ENCODE assay signal across 8 mouse cellular contexts in the genomic region with DNA sequence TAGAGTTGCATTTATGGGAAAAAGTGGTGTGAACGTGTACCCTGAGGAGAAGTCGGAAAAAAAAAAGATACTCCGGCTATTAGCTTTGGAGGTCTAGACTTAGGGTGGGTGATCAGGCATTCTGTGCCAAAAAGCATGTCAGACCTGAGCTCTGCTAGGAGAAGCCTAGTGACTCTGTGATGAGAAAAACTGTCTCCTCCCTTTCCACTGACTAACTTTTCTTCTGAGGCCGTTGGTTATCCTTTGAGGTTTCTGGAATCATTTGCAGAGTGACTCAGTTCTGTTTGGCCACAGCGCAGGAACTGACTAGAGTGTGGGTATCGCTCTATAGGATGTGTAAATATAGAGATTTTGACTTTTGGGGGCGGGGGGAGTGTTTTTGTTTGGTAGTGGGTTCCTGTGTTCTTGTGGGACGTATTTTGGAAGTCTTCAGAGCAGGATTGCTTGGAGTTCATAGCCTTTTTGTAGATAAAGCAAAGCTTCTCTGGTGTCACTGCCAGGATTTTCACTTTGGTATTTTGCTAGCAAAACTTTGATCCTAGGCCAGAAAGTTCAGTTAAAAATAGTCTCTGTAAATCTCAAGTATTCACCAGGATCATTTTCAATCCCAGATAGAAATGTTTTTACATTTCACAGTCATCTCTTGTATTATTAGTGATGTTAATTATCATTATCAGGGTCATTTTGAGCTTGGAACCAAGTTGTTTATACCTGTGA. TPM values are rescaled to one million over a fixed set of nuclear protein-coding genes. Genes with fewer than 3 reads are reported as not detected.
DNase-seq lines count a peak whose midpoint lies in the region; ATAC-seq and TF ChIP-seq lines count a peak whose summit lies in the region.

No protein-coding gene starts in this region.

- DNase-seq in gastrocnemius, adult 18-20 months (ENCODE audit: low spot score) = peak; percentile 54
- DNase-seq in gastrocnemius, postnatal 4 days (ENCODE audit: low spot score in 2 of 2) = no peak
- no peak for DNase-seq in G1E (ENCODE audit: low spot score)
- no peak for DNase-seq in forebrain, embryonic 10.5 days (ENCODE audit: extremely low spot score, low spot score)
- DNase-seq in intestine, embryonic 14.5 days (ENCODE audit: low spot score) = no peak
- DNase-seq in left cerebral cortex, adult 8-10 months (ENCODE audit: low spot score in 2 of 2) = no peak
- no peak for DNase-seq in layer of hippocampus, adult 11-12 months (ENCODE audit: low spot score)

- no peaks in the 10 kb centered on the region for H3K36me3 ChIP-seq in G1E (replicated peaks)
- H3K36me3 ChIP-seq in forebrain, embryonic 10.5 days (replicated peaks) = no peaks in the 10 kb centered on the region
- no peaks in the 10 kb centered on the region for H3K36me3 ChIP-seq in intestine, embryonic 14.5 days (ENCODE audit: control insufficient read depth, insufficient read depth, low read length)
- no peaks in the 10 kb centered on the region for H3K36me3 ChIP-seq in myocyte (ENCODE audit: control insufficient read depth, insufficient read depth)

- no peaks in the 10 kb centered on the region for H3K27me3 ChIP-seq in G1E (ENCODE audit: insufficient read depth, low read length)
- no peaks in the 10 kb centered on the region for H3K27me3 ChIP-seq in forebrain, embryonic 10.5 days (ENCODE audit: poor library complexity, severe bottlenecking)
- no peaks in the 10 kb centered on the region for H3K27me3 ChIP-seq in intestine, embryonic 14.5 days (replicated peaks; ENCODE audit: control insufficient read depth, insufficient read depth, low read length)
- H3K27me3 ChIP-seq in myocyte (ENCODE audit: control insufficient read depth, insufficient read depth, insufficient read length) = no peaks in the 10 kb centered on the region

- H3K4me2 ChIP-seq in intestine, embryonic 14.5 days (ENCODE audit: low read length) = peak overlapping the region; percentile 91
- peak overlapping the region; percentile 90 for H3K4me2 ChIP-seq in myocyte (ENCODE audit: low read depth)

- peaks cover 54% of the 10 kb centered on the region for H3K4me1 ChIP-seq in G1E (ENCODE audit: insufficient read depth, low read depth, low read length)
- H3K4me1 ChIP-seq in forebrain, embryonic 10.5 days = peaks cover 46% of the 10 kb centered on the region
- H3K4me1 ChIP-seq in intestine, embryonic 14.5 days (replicated peaks; ENCODE audit: control insufficient read depth, insufficient read depth, low read length) = peaks cover 35% of the 10 kb centered on the region

- ATAC-seq in G1E (ENCODE audit: extremely low read depth, insufficient number of reproducible peaks, low FRiP score, poor library complexity, severe bottlenecking) = no peak
- ATAC-seq in intestine, embryonic 14.5 days (replicated peaks; ENCODE audit: low FRiP score, low TSS enrichment, low read depth) = no peak

- H3K9ac ChIP-seq in intestine, embryonic 14.5 days (ENCODE audit: low read length) = peak overlapping the region; percentile 90

- peaks cover 62% of the 10 kb centered on the region for H3K79me2 ChIP-seq in myocyte (ENCODE audit: control insufficient read depth, insufficient read depth)

- H3ac ChIP-seq in myocyte (ENCODE audit: control insufficient read depth, insufficient read length) = peak overlapping the region; percentile 91

- H3K4me3 ChIP-seq in G1E (ENCODE audit: low read depth, low read length) (peak overlapping the region; percentile 85), myocyte (peak overlapping the region; percentile 84)
- peak overlapping the region; percentile 81 for H3K4me3 ChIP-seq in forebrain, embryonic 10.5 days
- peak overlapping the region; percentile 89 for H3K4me3 ChIP-seq in intestine, embryonic 14.5 days (ENCODE audit: low read depth, low read length)

- peak overlapping the region; percentile 98; the same call in 1 of the 2 replicates for H3K27ac ChIP-seq in forebrain, embryonic 10.5 days
- H3K27ac ChIP-seq in intestine, embryonic 14.5 days (ENCODE audit: low read depth) = peak overlapping the region; percentile 98; the same call in 1 of the 2 replicates

- no peaks in the 10 kb centered on the region for H3K9me3 ChIP-seq in G1E (replicated peaks)
- no peaks in the 10 kb centered on the region for H3K9me3 ChIP-seq in forebrain, embryonic 10.5 days
- H3K9me3 ChIP-seq in intestine, embryonic 14.5 days (ENCODE audit: control insufficient read depth, low read length) = no peaks in the 10 kb centered on the region

- TF ChIP-seq POLR2A in myocyte (IDR thresholded peaks at IDR 0.05; ENCODE audit: insufficient read length, low read depth) = no peak

- TF ChIP-seq CTCF in G1E (IDR thresholded peaks at IDR 0.05; ENCODE audit: low read depth, low read length) = no peak

- WGBS in forebrain, embryonic 10.5 days = 44% methylated on average over 8 of the region's 8 CpGs
- 10% methylated on average over 8 of the region's 8 CpGs for WGBS in intestine, embryonic 14.5 days

TF ChIP-seq in myocyte, 11 proteins besides CTCF, POLR2A, EP300 and RAD21:
- TF ChIP-seq SRF (IDR thresholded peaks at IDR 0.05; ENCODE audit: control insufficient read depth, insufficient read length, low read depth) (no peak), REST (IDR thresholded peaks at IDR 0.05; ENCODE audit: insufficient read depth, insufficient read length) (no peak), TCF12 (IDR thresholded peaks at IDR 0.05; ENCODE audit: insufficient read depth, poor library complexity, severe bottlenecking) (no peak), USF1 (IDR thresholded peaks at IDR 0.05; ENCODE audit: low read depth) (no peak), E2F4 (IDR thresholded peaks at IDR 0.05; ENCODE audit: insufficient read depth) (no peak), TCF3 (IDR thresholded peaks at IDR 0.05; ENCODE audit: insufficient read length, low read depth) (no peak)

RNA-seq across cellular contexts. Expression of gene Rock2, which starts 1.5 kb away (rescaled TPM):
- 10 to 100 TPM; 71.6 to 89.3 TPM for total RNA-seq in gastrocnemius, adult 18-20 months (2021)
- total RNA-seq in gastrocnemius, postnatal 4 days (2021) = 100 to 1,000 TPM; 122 to 125 TPM
- 78.0 and 78.8 TPM in 2 replicates for total RNA-seq in G1E (2014; fragmentation: Nextera tagmentation)
- total RNA-seq in G1E (2017) = 46.1 and 59.7 TPM in 2 replicates
- polyA plus RNA-seq in G1E (2012) = 3.1 and 3.5 TPM in 2 replicates
- 10.5 and 11.5 TPM in 2 replicates for polyA plus RNA-seq in forebrain, embryonic 10.5 days (2016; fragmentation: Nextera tagmentation; extraction: Ambion mirVana)
- 20.1 and 20.7 TPM in 2 replicates for polyA plus RNA-seq in intestine, embryonic 14.5 days (2014; fragmentation: Nextera tagmentation; extraction: Ambion mirVana)
- 14.4 TPM for polyA plus RNA-seq in myocyte (2012; fragmentation: generic; extraction: Trizol)
- total RNA-seq in left cerebral cortex, adult 8-10 months (2022) = 100 to 1,000 TPM; 122 to 132 (median 129) TPM
